Mouse (Mus musculus) stomach, embryonic 16.5 days (tissue): ENCODE data around the gene AL731706.2. TPM values are rescaled to one million over a fixed set of nuclear protein-coding genes. Genes with fewer than 3 reads are reported as not detected.
A peak's percentile ranks its signal among the peaks of the same experiment; 100 is the strongest.
"Not testable (repeated sequence)": the region's sequence is repeated elsewhere in the genome, so short reads cannot be mapped to it uniquely, and the experiment has no call there.

ENCODE experiments used
- ATAC-seq: fragments of 200-750 bp; cut with Nextera tagmentation; 2 replicates; pipeline ENCODE4 v1.8.0; 2017; ENCODE audit warnings: moderate number of reproducible peaks, moderate TSS enrichment; ENCODE audit not compliant: insufficient read depth, low FRiP score
- H3K27ac ChIP-seq: fragments of 300-500 bp; sonication (generic); 2 replicates; pipeline ENCODE4 v1.5.1; 2014; ENCODE audit warnings: low read length
- H3K27me3 ChIP-seq: fragments of 300-500 bp; sonication (generic); 2 replicates; pipeline ENCODE4 v1.6.1; 2014; ENCODE audit warnings: low read length, control low read depth, mixed read lengths; ENCODE audit not compliant: control insufficient read depth, insufficient read depth
- H3K36me3 ChIP-seq: fragments of 300-500 bp; sonication (generic); 2 replicates; pipeline ENCODE4 v1.6.1; 2014; ENCODE audit warnings: low read length; ENCODE audit not compliant: control insufficient read depth, insufficient read depth
- H3K4me1 ChIP-seq: fragments of 300-500 bp; sonication (generic); 2 replicates; pipeline ENCODE4 v1.6.1; 2014; ENCODE audit warnings: low read length, control low read depth, mixed read lengths; ENCODE audit not compliant: control insufficient read depth, insufficient read depth
- H3K4me2 ChIP-seq: fragments of 300-500 bp; sonication (generic); 2 replicates; pipeline ENCODE4 v1.6.1; 2014; ENCODE audit warnings: low read depth, low read length, mixed read lengths
- H3K4me3 ChIP-seq: fragments of 300-500 bp; sonication (generic); replicated peaks from 2 replicates; pipeline ENCODE4 v1.5.1; 2014; ENCODE audit warnings: mild to moderate bottlenecking, low read length
- H3K9ac ChIP-seq: fragments of 300-500 bp; sonication (generic); 2 replicates; pipeline ENCODE4 v1.6.1; 2014; ENCODE audit warnings: low read length
- H3K9me3 ChIP-seq: fragments of 300-500 bp; sonication (generic); replicated peaks from 2 replicates; pipeline ENCODE4 v1.6.1; 2016; ENCODE audit warnings: low read length, control low read depth; ENCODE audit not compliant: control insufficient read depth
- WGBS: fragments of 180-500 bp; shearing (Covaris S2); extraction: QIAGEN DNeasy Blood & Tissue Kit; methylation state at CpG from one replicate; pipeline ENCODE4 v1.1.7; 2014; 5-methylcytosine and 5-hydroxymethylcytosine counted together
- polyA plus RNA-seq: library from polyadenylated mRNA; unstranded; fragments of >200 nt; fragmentation: Nextera tagmentation; extraction: Ambion mirVana; gene quantifications from 2 replicates; pipeline ENCODE4 v1.2.1, GENCODE M21; 2015

Gene AL731706.2
- polyA plus RNA-seq, 1 experiment from 2014 or later, result 53.9 TPM

DNA sequence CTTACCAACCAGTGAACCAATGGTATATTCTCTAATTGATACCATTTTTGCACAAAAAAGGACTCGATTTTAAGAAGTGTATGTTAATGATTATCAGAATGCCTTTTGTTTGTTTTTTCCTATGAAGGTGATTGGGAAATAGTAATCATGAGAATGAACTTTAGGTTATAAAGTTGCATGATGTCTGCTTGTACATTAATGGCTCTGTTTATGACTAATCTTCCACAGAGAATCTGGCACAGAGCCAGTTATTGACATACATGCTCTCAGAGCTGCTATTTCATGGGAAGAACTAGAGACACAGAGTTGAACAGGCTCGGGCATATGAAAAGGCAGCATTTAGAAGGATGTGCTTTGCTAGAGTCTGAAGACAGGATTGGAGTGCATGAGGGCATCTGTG, 10.7 kb upstream of the AL731706.2 start:
- no peak for ATAC-seq
- H3K9ac ChIP-seq, result no peak overlapping the region
- no peak overlapping the region for H3K4me2 ChIP-seq
- H3K27me3 ChIP-seq, result no peaks in the 10 kb centered on the region
- H3K9me3 ChIP-seq, result no peaks in the 10 kb centered on the region
- no peak overlapping the region for H3K4me3 ChIP-seq
- no peak overlapping the region for H3K27ac ChIP-seq
- H3K4me1 ChIP-seq, result peaks cover 4% of the 10 kb centered on the region; the same call in 1 of the 2 replicates
- no peaks in the 10 kb centered on the region for H3K36me3 ChIP-seq
- 58% methylated on average over 2 of the region's 2 CpGs for WGBS

- no peak for ATAC-seq
- Histone ChIP-seq H3K27me3 (no peaks in the 10 kb centered on the region), H3K9me3 (no peaks in the 10 kb centered on the region), H3K9ac (no peak overlapping the region), H3K36me3 (no peaks in the 10 kb centered on the region), H3K4me1 (peaks cover 4% of the 10 kb centered on the region; the same call in 1 of the 2 replicates), H3K4me3 (no peak overlapping the region), H3K27ac (no peak overlapping the region), H3K4me2 (no peak overlapping the region)
- WGBS, result 86% methylated on average over 2 of the region's 2 CpGs
Observed at GRCm38 (mm10) chr2:136894494-136894893, 9.0 kb upstream of the AL731706.2 start.

DNA sequence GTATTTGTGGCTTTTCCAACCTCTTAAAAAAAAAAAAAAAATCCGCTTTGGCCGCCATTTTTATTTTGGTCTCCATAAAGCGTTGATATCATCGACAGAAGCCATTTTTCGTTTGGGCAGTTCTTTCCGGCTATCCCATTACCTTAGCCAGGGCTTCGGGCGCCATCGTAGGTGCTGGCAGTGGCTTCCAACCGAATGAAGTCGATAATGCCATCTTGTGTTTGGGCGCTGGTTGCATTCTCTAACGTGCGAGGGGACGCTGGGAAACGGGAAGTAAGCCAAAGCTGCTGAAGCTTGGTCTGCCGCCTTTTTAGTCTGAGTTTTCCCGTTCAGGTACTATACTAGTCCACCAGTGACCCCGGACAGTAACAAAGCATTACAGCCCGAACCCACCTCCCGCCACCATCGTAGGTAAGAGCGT, 6.5 kb upstream of the AL731706.2 start:
- Histone ChIP-seq H3K9me3 (no peaks in the 10 kb centered on the region), H3K4me3 (peak overlapping the region; percentile 87), H3K36me3 (no peaks in the 10 kb centered on the region), H3K27ac (peak overlapping the region; percentile 75), H3K4me1 (peaks cover 4% of the 10 kb centered on the region; the same call in 1 of the 2 replicates), H3K9ac (peak overlapping the region; percentile 75), H3K4me2 (peak overlapping the region; percentile 55), H3K27me3 (no peaks in the 10 kb centered on the region)
- ATAC-seq, result peak; percentile 86
- under 1% methylated on average over 23 of the region's 23 CpGs for WGBS

- Histone ChIP-seq H3K9ac (peak within 1 kb of the TSS; percentile 89), H3K27ac (peak within 1 kb of the TSS; percentile 95), H3K4me2 (peak within 1 kb of the TSS; percentile 55), H3K9me3 (no peaks in the 10 kb centered on the region), H3K4me1 (peaks cover 2% of the 10 kb centered on the region; the same call in 1 of the 2 replicates), H3K4me3 (peak within 1 kb of the TSS; percentile 87), H3K27me3 (no peaks in the 10 kb centered on the region), H3K36me3 (no peaks in the 10 kb centered on the region)
- WGBS, result under 1% methylated on average over 49 of the region's 49 CpGs
- peak; percentile 98 for ATAC-seq
Observed at GRCm38 (mm10) chr2:136891068-136891950, 5.8 kb upstream of the AL731706.2 start, which contains the start of the genes Slx4ip, AL731706.1 and Mkks. Gene Slx4ip, plus strand, starts transcription at chr2:136891218. Gene AL731706.1, minus strand, starts transcription at chr2:136891389. Gene Mkks, minus strand, starts transcription at chr2:136891389.

DNA sequence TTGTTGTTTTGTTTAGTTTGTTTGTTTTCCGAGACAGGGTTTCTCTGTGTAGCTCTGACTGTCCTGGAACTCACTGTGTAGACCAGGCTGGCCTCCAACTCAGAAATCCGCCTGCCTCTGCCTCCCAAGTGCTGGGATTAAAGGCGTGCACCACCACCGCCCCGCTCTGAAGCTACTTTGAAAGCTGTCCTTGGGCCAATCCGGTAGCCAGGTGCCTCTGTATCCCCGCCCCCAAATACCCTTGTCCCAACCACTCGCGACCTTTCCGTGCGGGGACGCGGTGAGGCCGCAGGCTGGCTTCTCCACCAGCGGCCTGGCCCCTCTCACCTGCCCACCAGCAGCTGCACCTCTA, 5.2 kb upstream of the AL731706.2 start:
- peak overlapping the region; percentile 89 for H3K9ac ChIP-seq

GRCm38 (mm10) chr2:136886846-136887245, 1.4 kb upstream of the AL731706.2 start:
- Histone ChIP-seq H3K27ac (no peak overlapping the region), H3K9ac (no peak overlapping the region), H3K4me2 (no peak overlapping the region), H3K4me1 (no peaks in the 10 kb centered on the region), H3K36me3 (peaks cover 4% of the 10 kb centered on the region; the same call in 1 of the 2 replicates), H3K27me3 (no peaks in the 10 kb centered on the region), H3K4me3 (no peak overlapping the region), H3K9me3 (no peaks in the 10 kb centered on the region)
- WGBS, result 50% methylated on average over 4 of the region's 4 CpGs
- no peak for ATAC-seq

More for the DNA sequence above, 5.2 kb upstream of the AL731706.2 start:
- H3K36me3 ChIP-seq, H3K4me1 ChIP-seq, H3K9me3 ChIP-seq, H3K27me3 ChIP-seq: not testable (repeated sequence)
- 6% methylated on average over 15 of the region's 15 CpGs for WGBS
- H3K4me3 ChIP-seq, result peak overlapping the region; percentile 87
- peak overlapping the region; percentile 95 for H3K27ac ChIP-seq
- H3K4me2 ChIP-seq, result peak overlapping the region; percentile 52
- ATAC-seq, result peak; percentile 50

- H3K36me3 ChIP-seq, result no peaks in the 10 kb centered on the region
- H3K4me2 ChIP-seq, result no peak overlapping the region
- no peak overlapping the region for H3K4me3 ChIP-seq
- no peak overlapping the region for H3K9ac ChIP-seq
- H3K27ac ChIP-seq, result no peak overlapping the region
- 56% methylated on average over 5 of the region's 5 CpGs for WGBS
- ATAC-seq, result no peak
- no peaks in the 10 kb centered on the region for H3K4me1 ChIP-seq
- H3K27me3 ChIP-seq, result no peaks in the 10 kb centered on the region
- no peaks in the 10 kb centered on the region for H3K9me3 ChIP-seq
Observed at GRCm38 (mm10) chr2:136854543-136855388, 30.7 kb downstream of the AL731706.2 start.

DNA sequence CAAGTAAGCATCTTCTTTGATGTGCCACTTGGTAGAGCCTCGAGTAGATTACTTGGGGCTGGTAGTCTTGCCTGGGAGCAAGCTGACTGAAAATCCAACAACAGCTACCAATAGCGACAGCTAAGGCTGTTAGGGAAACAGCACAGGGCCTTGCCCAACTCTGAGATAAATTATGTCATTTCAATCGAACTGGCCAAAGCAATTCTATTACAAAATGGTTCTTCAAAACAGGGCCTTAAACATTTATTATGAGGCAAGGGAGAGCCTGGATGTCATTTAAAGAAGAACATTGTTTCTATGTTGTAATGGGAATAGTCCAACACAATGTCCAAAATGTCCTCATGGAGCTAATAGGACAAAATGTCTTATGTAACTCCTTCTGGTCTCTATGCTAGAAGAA, 35.1 kb downstream of the AL731706.2 start:
- no peak overlapping the region for H3K27ac ChIP-seq
- H3K36me3 ChIP-seq, result no peaks in the 10 kb centered on the region
- no peak overlapping the region for H3K4me2 ChIP-seq
- H3K9me3 ChIP-seq, result no peaks in the 10 kb centered on the region
- H3K4me1 ChIP-seq, result no peaks in the 10 kb centered on the region
- H3K9ac ChIP-seq, result no peak overlapping the region
- no peak overlapping the region for H3K4me3 ChIP-seq
- no peaks in the 10 kb centered on the region for H3K27me3 ChIP-seq
- WGBS, result 69% methylated on average over 3 of the region's 3 CpGs
- ATAC-seq, result no peak
